Mouse (Mus musculus) naive thymus-derived CD4-positive, alpha-beta T cell, adult 5 months (primary cell): Measurements from ENCODE around the gene Ctag2. TPM values are rescaled to one million over a fixed set of nuclear protein-coding genes. Genes with fewer than 3 reads are reported as not detected.

Experiments used
- polyA plus RNA-seq: library from polyadenylated mRNA; unstranded; fragments of 100-300 nt; shearing (Covaris generic); gene quantifications from one replicate; pipeline ENCODE4 v1.2.1, GENCODE M21; 2017

Ctag2 gene
- polyA plus RNA-seq, result not detected

DNA sequence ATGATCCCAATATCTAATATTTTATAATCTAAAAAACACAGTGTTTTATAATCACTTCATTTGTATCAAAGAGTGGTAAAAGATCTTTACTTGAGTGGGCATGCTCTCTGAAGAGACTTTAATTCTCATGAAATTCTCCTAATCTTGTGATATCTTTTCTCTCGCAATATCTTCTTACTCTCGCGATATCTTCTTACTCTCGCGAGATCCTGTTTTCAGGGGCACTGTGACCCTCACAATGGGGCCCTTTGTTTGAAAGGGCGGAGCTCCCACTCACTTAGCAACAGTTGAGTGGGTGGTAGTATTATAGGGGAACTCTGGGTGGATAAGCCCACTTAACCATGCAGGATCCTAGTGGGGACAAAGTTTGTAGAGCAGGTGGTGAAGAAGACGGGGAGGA is at the start of gene Ctag2:
Gene Ctag2, plus strand, starts transcription at position 301 of the 400 bp plus-strand sequence.

